ENCODE assay signal across 9 mouse cellular contexts in the genomic region with DNA sequence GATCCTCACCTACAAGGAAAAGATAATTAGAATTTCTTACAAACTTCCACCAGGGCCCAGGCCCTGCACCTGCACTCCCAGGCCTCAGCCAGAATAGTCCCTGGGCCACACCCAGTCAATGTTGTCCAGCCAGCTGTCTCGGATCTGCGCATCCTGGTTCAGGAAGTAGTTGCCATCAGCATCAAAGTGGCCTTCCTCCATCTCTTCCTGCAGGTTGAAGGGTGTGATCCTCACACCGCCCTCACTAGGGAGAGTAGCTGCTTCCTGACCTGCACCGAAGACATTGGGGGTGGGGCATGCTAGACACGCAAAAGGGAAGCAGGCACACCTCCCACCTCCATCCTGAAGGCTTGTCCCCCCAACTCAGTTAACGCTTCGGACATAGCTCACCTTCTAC. TPM values are rescaled to one million over a fixed set of nuclear protein-coding genes. Genes with fewer than 3 reads are reported as not detected.
DNase-seq lines count a peak whose midpoint lies in the region; ATAC-seq and TF ChIP-seq lines count a peak whose summit lies in the region.
"Had no signal": no experiment of that assay in that cellular context is flagged by ENCODE, and none has a peak within 500 bp of the region (broad histone marks: within the 10 kb centered on the region; RNA-seq: fewer than 3 reads in every experiment).

No protein-coding gene starts in this region.

- H3K27me3 ChIP-seq in lung, embryonic 14.5 days (ENCODE audit: insufficient read depth, low read length), result no peaks in the 10 kb centered on the region
- no peaks in the 10 kb centered on the region for H3K27me3 ChIP-seq in embryonic facial prominence, embryonic 14.5 days (replicated peaks; ENCODE audit: control insufficient read depth, insufficient read depth, low read length)
- H3K27me3 ChIP-seq in intestine, embryonic 16.5 days (replicated peaks; ENCODE audit: control insufficient read depth, insufficient read depth, low read length), result no peaks in the 10 kb centered on the region
- H3K27me3 ChIP-seq in neural tube, embryonic 15.5 days (replicated peaks), result no peaks in the 10 kb centered on the region

- H3K4me2 ChIP-seq in lung, embryonic 14.5 days, result peak overlapping the region; percentile 78
- peak overlapping the region; percentile 75 for H3K4me2 ChIP-seq in embryonic facial prominence, embryonic 14.5 days (ENCODE audit: low read depth, low read length)
- peak overlapping the region; percentile 68 for H3K4me2 ChIP-seq in intestine, embryonic 16.5 days (ENCODE audit: low read depth, low read length)
- H3K4me2 ChIP-seq in neural tube, embryonic 15.5 days, result peak overlapping the region; percentile 91

- TF ChIP-seq CTCF in lung, embryonic 14.5 days (IDR thresholded peaks at IDR 0.05; ENCODE audit: low read depth), result no peak

- H3K4me1 ChIP-seq in lung, embryonic 14.5 days (ENCODE audit: insufficient read depth), result peaks cover 6% of the 10 kb centered on the region; the same call in 1 of the 2 replicates
- H3K4me1 ChIP-seq in embryonic facial prominence, embryonic 14.5 days (ENCODE audit: control insufficient read depth, insufficient read depth, low read length), result peaks cover 8% of the 10 kb centered on the region
- peaks cover 18% of the 10 kb centered on the region for H3K4me1 ChIP-seq in intestine, embryonic 16.5 days (ENCODE audit: control insufficient read depth, insufficient read depth, low read length)
- H3K4me1 ChIP-seq in neural tube, embryonic 15.5 days, result peaks cover 34% of the 10 kb centered on the region

- H3K4me3 ChIP-seq in lung, embryonic 14.5 days (ENCODE audit: low read depth, low read length), result peak overlapping the region; percentile 69
- peak overlapping the region; percentile 66 for H3K4me3 ChIP-seq in embryonic facial prominence, embryonic 14.5 days (ENCODE audit: low read depth, low read length)
- H3K4me3 ChIP-seq in intestine, embryonic 16.5 days (ENCODE audit: low read length), result peak overlapping the region; percentile 77
- H3K4me3 ChIP-seq in neural tube, embryonic 15.5 days (replicated peaks), result peak overlapping the region; percentile 87

- H3K27ac ChIP-seq in lung, embryonic 14.5 days (ENCODE audit: low read depth), result peak overlapping the region; percentile 87; the same call in 1 of the 2 replicates
- H3K27ac ChIP-seq in embryonic facial prominence, embryonic 14.5 days (replicated peaks; ENCODE audit: low read depth, low read length), result peak overlapping the region; percentile 90
- H3K27ac ChIP-seq in intestine, embryonic 16.5 days (ENCODE audit: low read length), result peak overlapping the region; percentile 90; the same call in 1 of the 2 replicates
- H3K27ac ChIP-seq in neural tube, embryonic 15.5 days (replicated peaks), result peak overlapping the region; percentile 92; the same call in 1 of the 2 replicates

- no peak for ATAC-seq in lung, embryonic 14.5 days (ENCODE audit: insufficient read depth)
- no peak for ATAC-seq in embryonic facial prominence, embryonic 14.5 days (ENCODE audit: low read depth)
- ATAC-seq in intestine, embryonic 16.5 days, result no peak
- ATAC-seq in neural tube, embryonic 15.5 days (ENCODE audit: low FRiP score), result no peak
- ATAC-seq in erythroid progenitor cell, adult 5-6 weeks (replicated peaks; ENCODE audit: low FRiP score, poor library complexity, severe bottlenecking), result no peak

- H3K9me3 ChIP-seq in lung, embryonic 14.5 days (ENCODE audit: low read depth, low read length), result no peaks in the 10 kb centered on the region
- H3K9me3 ChIP-seq in embryonic facial prominence, embryonic 14.5 days (ENCODE audit: control insufficient read depth, low read length), result no peaks in the 10 kb centered on the region
- no peaks in the 10 kb centered on the region for H3K9me3 ChIP-seq in intestine, embryonic 16.5 days (ENCODE audit: control insufficient read depth, low read length)
- H3K9me3 ChIP-seq in neural tube, embryonic 15.5 days (replicated peaks), result no peaks in the 10 kb centered on the region

- H3K36me3 ChIP-seq in lung, embryonic 14.5 days (ENCODE audit: insufficient read depth), result peaks cover 66% of the 10 kb centered on the region
- peaks cover 62% of the 10 kb centered on the region for H3K36me3 ChIP-seq in embryonic facial prominence, embryonic 14.5 days (ENCODE audit: control insufficient read depth, insufficient read depth, low read length)
- H3K36me3 ChIP-seq in intestine, embryonic 16.5 days (ENCODE audit: control insufficient read depth, insufficient read depth, low read length), result peaks cover 33% of the 10 kb centered on the region
- peaks cover 63% of the 10 kb centered on the region for H3K36me3 ChIP-seq in neural tube, embryonic 15.5 days

- WGBS in lung, embryonic 14.5 days, result 57% methylated on average over 7 of the region's 7 CpGs
- 60% methylated on average over 7 of the region's 7 CpGs for WGBS in embryonic facial prominence, embryonic 14.5 days
- WGBS in intestine, embryonic 16.5 days, result 70% methylated on average over 7 of the region's 7 CpGs
- 83% methylated on average over 7 of the region's 7 CpGs for WGBS in neural tube, embryonic 15.5 days

- H3K9ac ChIP-seq in lung, embryonic 14.5 days, result peak overlapping the region; percentile 64
- peak overlapping the region; percentile 76 for H3K9ac ChIP-seq in embryonic facial prominence, embryonic 14.5 days (ENCODE audit: low read depth, low read length)
- peak overlapping the region; percentile 79 for H3K9ac ChIP-seq in intestine, embryonic 16.5 days (ENCODE audit: low read depth, low read length)
- H3K9ac ChIP-seq in neural tube, embryonic 15.5 days (replicated peaks), result peak overlapping the region; percentile 78

- no peak for DNase-seq in lung, embryonic 14.5 days
- DNase-seq in lung, postnatal 4 days, result no peak
- no peak for DNase-seq in embryonic facial prominence, embryonic 14.5 days (ENCODE audit: low spot score)
- no peak for DNase-seq in frontal cortex, postnatal 36 days (ENCODE audit: low spot score in 2 of 2)
- DNase-seq in lung, postnatal 25 days (ENCODE audit: low spot score), result no peak
- DNase-seq: cerebellum, postnatal 25 days had no signal

RNA-seq across cellular contexts. Expression of gene Cd2bp2, which starts 1.2 kb away (rescaled TPM):
- 54.6 and 59.6 TPM in 2 replicates for polyA plus RNA-seq in lung, embryonic 14.5 days (2014; fragmentation: Nextera tagmentation; extraction: Ambion mirVana)
- polyA plus RNA-seq in embryonic facial prominence, embryonic 14.5 days (2014; fragmentation: Nextera tagmentation; extraction: Ambion mirVana), result 45.4 and 55.1 TPM in 2 replicates
- 42.2 and 43.3 TPM in 2 replicates for polyA plus RNA-seq in intestine, embryonic 16.5 days (2015; fragmentation: Nextera tagmentation; extraction: Ambion mirVana)
- 64.2 and 65.8 TPM in 2 replicates for polyA plus RNA-seq in neural tube, embryonic 15.5 days (2015; fragmentation: Nextera tagmentation; extraction: Ambion mirVana)
- total RNA-seq in erythroid progenitor cell, adult 5-6 weeks (2015; ENCODE audit: low replicate concordance), result 18.7 and 25.2 TPM in 2 replicates
- 43.6 and 63.3 TPM in 2 replicates for total RNA-seq in erythroid progenitor cell, adult 5-6 weeks (2017; ENCODE audit: low replicate concordance)

RNA-seq across cellular contexts. Expression of gene Tbc1d10b, which starts 13.6 kb away (rescaled TPM):
- polyA plus RNA-seq in lung, embryonic 14.5 days (2014; fragmentation: Nextera tagmentation; extraction: Ambion mirVana), result 26.0 and 33.7 TPM in 2 replicates
- 25.0 and 27.1 TPM in 2 replicates for polyA plus RNA-seq in embryonic facial prominence, embryonic 14.5 days (2014; fragmentation: Nextera tagmentation; extraction: Ambion mirVana)
- polyA plus RNA-seq in intestine, embryonic 16.5 days (2015; fragmentation: Nextera tagmentation; extraction: Ambion mirVana), result 15.5 and 18.4 TPM in 2 replicates
- polyA plus RNA-seq in neural tube, embryonic 15.5 days (2015; fragmentation: Nextera tagmentation; extraction: Ambion mirVana), result 30.0 and 35.6 TPM in 2 replicates
- total RNA-seq in erythroid progenitor cell, adult 5-6 weeks (2015; ENCODE audit: low replicate concordance), result 25.6 and 36.4 TPM in 2 replicates
- 85.3 and 173 TPM in 2 replicates for total RNA-seq in erythroid progenitor cell, adult 5-6 weeks (2017; ENCODE audit: low replicate concordance)

RNA-seq across cellular contexts. Expression of gene Mylpf, which starts 14.1 kb away (rescaled TPM):
- polyA plus RNA-seq in lung, embryonic 14.5 days (2014; fragmentation: Nextera tagmentation; extraction: Ambion mirVana), result 8.6 and 12.2 TPM in 2 replicates
- 1,018 and 1,489 TPM in 2 replicates for polyA plus RNA-seq in embryonic facial prominence, embryonic 14.5 days (2014; fragmentation: Nextera tagmentation; extraction: Ambion mirVana)
- polyA plus RNA-seq in intestine, embryonic 16.5 days (2015; fragmentation: Nextera tagmentation; extraction: Ambion mirVana), result 20.3 and 21.0 TPM in 2 replicates
- 42.1 and 72.2 TPM in 2 replicates for polyA plus RNA-seq in neural tube, embryonic 15.5 days (2015; fragmentation: Nextera tagmentation; extraction: Ambion mirVana)
- 24.3 and 28.1 TPM in 2 replicates for total RNA-seq in erythroid progenitor cell, adult 5-6 weeks (2015; ENCODE audit: low replicate concordance)
- total RNA-seq in erythroid progenitor cell, adult 5-6 weeks (2017; ENCODE audit: low replicate concordance), result 25.7 and 48.9 TPM in 2 replicates

RNA-seq across cellular contexts. Expression of gene Zfp553, which starts 38.2 kb away (rescaled TPM):
- 21.2 and 24.3 TPM in 2 replicates for polyA plus RNA-seq in lung, embryonic 14.5 days (2014; fragmentation: Nextera tagmentation; extraction: Ambion mirVana)
- 14.0 and 17.2 TPM in 2 replicates for polyA plus RNA-seq in embryonic facial prominence, embryonic 14.5 days (2014; fragmentation: Nextera tagmentation; extraction: Ambion mirVana)
- 21.6 and 23.6 TPM in 2 replicates for polyA plus RNA-seq in intestine, embryonic 16.5 days (2015; fragmentation: Nextera tagmentation; extraction: Ambion mirVana)
- polyA plus RNA-seq in neural tube, embryonic 15.5 days (2015; fragmentation: Nextera tagmentation; extraction: Ambion mirVana), result 47.5 and 48.8 TPM in 2 replicates
- 2.5 and 2.9 TPM in 2 replicates for total RNA-seq in erythroid progenitor cell, adult 5-6 weeks (2015; ENCODE audit: low replicate concordance)
- 0.77 and 10.0 TPM in 2 replicates for total RNA-seq in erythroid progenitor cell, adult 5-6 weeks (2017; ENCODE audit: low replicate concordance)

RNA-seq across cellular contexts. Expression of gene Sept1, which starts 38.3 kb away (rescaled TPM):
- 20.1 and 20.3 TPM in 2 replicates for polyA plus RNA-seq in lung, embryonic 14.5 days (2014; fragmentation: Nextera tagmentation; extraction: Ambion mirVana)
- polyA plus RNA-seq in embryonic facial prominence, embryonic 14.5 days (2014; fragmentation: Nextera tagmentation; extraction: Ambion mirVana), result 12.5 and 15.9 TPM in 2 replicates
- 15.4 and 16.3 TPM in 2 replicates for polyA plus RNA-seq in intestine, embryonic 16.5 days (2015; fragmentation: Nextera tagmentation; extraction: Ambion mirVana)
- 15.8 and 40.6 TPM in 2 replicates for polyA plus RNA-seq in neural tube, embryonic 15.5 days (2015; fragmentation: Nextera tagmentation; extraction: Ambion mirVana)
- 36.0 and 65.2 TPM in 2 replicates for total RNA-seq in erythroid progenitor cell, adult 5-6 weeks (2015; ENCODE audit: low replicate concordance)
- 24.0 and 44.4 TPM in 2 replicates for total RNA-seq in erythroid progenitor cell, adult 5-6 weeks (2017; ENCODE audit: low replicate concordance)

Comparison
In these comparisons a context has a peak if more than half of its experiments do, and no peak if none do; other contexts are left out.
1. RNA of gene Mylpf, which starts 14.1 kb away (polyA plus RNA-seq): 1,018 to 1,489 TPM in embryonic facial prominence, embryonic 14.5 days; 42.1 to 72.2 TPM in neural tube, embryonic 15.5 days, 20.3 to 21.0 TPM in intestine, embryonic 16.5 days and 8.6 to 12.2 TPM in lung, embryonic 14.5 days; every median in the first group is over 10 times any median in the second.
2. Peak in every context shown above with its lines, with median percentiles within 50 percentile points of each other: H3K27ac ChIP-seq, H3K4me2 ChIP-seq, H3K4me3 ChIP-seq and H3K9ac ChIP-seq.